Mouse (Mus musculus) thymus, postnatal 0 days (tissue): ENCODE data around the gene Kctd3. TPM values are rescaled to one million over a fixed set of nuclear protein-coding genes. Genes with fewer than 3 reads are reported as not detected.
"Not testable (repeated sequence)": the region's sequence is repeated elsewhere in the genome, so short reads cannot be mapped to it uniquely, and the experiment has no call there.

Experiments
- DNase-seq: peaks from one replicate; pipeline ENCODE4 v3.0.0-alpha.2; 2015; ENCODE audit warnings: low spot score
- polyA plus RNA-seq: library from polyadenylated mRNA; unstranded; fragments of >200 nt; fragmentation: Nextera tagmentation; extraction: Ambion mirVana; gene quantifications from 2 replicates; pipeline ENCODE4 v1.2.1, GENCODE M21; 2015

The Kctd3 gene
- 11.2 and 13.6 TPM in 2 replicates for polyA plus RNA-seq

DNA sequence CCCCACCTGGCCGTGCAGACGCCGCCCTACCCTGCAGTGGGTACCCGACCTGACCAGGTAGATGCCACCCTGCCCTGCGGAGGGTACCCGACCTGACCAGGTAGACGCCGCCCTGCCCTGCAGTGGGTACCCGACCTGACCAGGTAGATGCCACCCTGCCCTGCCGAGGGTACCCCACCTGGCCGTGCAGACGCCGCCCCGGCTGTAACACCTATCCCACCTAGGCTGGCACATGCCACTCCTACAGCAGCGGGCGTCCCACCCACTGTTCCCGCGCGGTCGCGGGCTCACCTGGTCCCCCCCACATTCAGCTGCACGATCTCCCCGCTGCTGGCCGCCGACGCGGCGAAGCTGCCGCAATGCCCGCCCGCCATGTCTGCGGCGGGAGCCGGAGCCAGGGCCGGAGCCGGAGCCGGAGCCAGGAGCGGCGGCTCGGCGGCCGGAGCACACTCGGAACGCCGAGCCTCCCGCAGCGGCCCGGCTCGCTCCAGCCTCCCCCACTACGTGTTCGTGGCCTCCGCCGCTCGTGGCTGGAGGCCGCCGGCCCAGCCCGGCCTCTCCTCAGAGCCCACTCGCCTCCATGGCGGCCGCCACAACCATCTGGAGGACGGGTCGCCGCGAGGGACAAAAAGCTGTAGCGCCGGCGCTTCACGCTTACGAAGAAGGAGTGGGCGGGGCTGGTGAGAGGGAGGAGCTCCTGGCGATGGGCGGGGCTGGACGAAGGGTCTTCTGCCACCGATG lies at the start of gene Kctd3:
Gene Kctd3 (minus strand): TSS at position 603 of the 741 bp plus-strand sequence.
- peak; percentile 90 for DNase-seq

DNA sequence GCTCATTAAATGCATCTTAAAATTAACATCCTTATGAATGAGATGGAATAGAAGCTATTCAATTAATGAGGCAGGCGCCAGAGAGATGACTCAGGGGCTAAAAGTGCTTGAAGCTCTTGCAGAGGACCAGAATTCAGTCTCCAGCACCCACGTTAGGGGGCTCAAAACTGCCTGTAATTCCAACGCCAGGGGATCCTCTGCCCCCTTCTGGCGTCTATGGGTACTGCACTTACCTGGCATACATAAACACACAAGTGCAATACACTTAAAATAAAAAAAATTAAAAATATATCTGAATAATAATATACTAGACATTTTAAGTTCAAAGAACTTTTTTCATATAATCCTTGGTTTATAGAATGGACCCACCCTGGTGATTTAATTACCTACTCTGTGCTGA lies 49.8 kb upstream of the Kctd3 start:
- DNase-seq = no peak

DNA sequence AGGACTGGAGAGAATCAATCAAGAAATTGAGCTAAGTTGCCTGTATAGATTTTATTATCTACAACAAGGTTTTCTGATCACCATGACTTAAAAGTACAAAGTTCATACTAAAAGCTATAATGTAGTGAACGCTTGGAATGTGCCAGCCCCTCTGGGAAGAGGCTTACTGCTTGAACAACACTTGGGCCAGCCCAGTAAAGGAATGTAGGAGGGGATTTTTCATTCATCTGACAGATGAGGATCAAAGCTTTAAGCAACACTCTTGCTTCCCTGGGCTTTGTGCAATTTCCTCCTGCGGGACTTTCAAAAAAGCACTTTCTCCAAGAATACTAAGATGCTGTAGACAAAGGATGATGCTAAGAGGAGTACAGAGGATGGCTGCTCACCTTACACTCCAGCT lies 48.3 kb upstream of the Kctd3 start:
- DNase-seq = no peak

DNA sequence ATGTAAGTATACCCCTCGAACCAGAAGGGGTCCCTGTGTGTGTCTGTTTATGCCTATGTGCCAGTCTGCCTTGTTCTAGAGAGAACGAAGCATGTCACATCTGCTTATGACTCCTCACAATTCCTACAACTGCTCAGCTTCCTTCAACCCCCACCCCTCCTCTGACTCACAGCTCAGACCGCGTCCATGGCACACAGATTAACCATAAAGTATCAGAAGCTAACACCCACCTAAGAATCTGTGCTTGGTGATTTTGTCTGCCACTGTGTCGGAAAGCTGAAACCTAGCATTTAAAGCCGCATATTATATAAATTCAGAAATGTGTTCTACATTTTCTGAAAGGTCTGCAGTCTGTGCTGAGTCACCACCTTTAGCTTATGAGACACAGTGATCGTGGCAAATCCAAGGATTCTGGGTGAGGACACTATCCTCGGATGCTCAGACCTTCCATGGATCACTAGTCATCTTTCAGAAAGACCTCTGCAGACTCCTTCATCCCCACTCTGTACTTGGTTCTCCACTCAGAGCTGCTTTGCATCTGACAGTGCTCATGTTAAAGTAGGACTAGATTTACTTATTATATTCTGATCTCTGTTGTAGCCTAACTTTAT lies 47.4 kb upstream of the Kctd3 start:
- DNase-seq = no peak

DNA sequence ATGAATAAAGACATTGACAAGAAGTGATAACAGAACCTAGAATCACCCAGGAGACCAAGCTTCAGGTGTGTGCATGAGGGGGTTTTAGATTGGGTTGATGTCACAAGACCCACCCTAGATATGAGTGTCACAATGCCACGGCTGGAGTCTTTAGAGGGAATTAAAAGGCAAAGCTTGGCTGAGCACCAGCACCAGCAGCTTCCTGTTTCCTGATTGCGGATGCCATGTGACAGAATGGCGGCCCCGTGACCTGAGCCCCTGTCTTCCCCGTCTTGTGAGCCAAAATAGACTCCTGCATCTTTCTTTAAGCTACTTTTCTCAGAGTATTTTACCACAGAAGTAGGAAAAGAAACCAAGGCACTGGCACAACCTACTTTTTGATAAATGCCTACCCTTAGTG lies 46.5 kb upstream of the Kctd3 start:
- DNase-seq = no peak

DNA sequence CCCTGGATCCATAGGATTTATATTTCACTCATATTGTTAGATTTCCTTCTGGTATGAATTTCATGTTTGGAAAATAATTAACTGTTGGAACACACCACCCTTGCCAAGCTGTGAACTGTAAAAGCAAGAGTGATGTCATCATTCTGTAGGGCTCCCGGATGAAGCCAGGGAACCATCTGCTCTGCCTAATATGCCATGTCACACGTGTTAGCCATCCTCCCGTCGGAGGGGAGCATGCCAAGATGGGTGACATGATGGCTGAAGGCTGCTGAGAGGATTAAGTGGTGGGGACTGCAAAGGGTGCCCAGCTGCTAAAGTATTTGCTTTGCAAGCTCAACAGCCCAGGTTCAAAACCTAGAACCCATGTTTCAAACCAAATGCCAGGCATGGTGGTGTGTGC lies 44.5 kb upstream of the Kctd3 start:
- no peak for DNase-seq

DNA sequence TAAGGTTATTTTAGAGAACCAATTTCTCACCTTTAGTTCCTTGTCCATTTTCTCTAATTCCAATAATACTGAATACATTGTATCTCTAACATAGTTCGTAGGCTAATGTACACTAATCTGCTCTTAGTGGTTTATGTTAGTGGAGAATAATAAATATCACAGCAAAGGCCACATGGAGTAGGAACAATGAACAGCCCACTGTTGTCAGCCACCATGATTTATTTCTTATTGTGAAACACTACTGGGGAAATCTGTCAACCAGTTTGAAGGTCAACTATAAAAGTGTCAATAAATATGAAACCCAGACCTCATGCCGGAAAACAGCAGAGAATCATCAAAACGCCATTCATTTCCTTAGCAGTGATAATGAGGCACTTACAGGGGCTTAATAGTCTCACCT lies 42.5 kb upstream of the Kctd3 start:
- no peak for DNase-seq

DNA sequence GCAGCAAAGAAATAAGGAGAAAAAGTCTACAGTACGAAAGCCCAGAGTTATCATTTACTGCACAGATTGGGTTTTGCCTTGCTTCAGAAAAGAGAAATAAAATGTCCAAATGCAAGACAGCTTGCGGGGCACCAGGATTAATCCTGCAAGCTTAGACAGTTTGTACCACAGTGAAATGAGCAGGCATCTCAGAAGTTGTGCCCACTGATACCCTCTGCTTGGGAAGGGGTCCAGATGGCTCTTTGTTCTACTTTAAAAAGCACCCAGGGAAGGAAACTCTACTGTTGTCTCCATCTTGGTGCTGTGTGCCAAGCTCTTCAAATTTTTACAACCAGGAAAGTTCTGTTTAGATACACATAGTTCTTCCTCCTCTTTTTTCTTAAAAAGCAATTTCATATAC lies 40.7 kb upstream of the Kctd3 start:
- no peak for DNase-seq

DNA sequence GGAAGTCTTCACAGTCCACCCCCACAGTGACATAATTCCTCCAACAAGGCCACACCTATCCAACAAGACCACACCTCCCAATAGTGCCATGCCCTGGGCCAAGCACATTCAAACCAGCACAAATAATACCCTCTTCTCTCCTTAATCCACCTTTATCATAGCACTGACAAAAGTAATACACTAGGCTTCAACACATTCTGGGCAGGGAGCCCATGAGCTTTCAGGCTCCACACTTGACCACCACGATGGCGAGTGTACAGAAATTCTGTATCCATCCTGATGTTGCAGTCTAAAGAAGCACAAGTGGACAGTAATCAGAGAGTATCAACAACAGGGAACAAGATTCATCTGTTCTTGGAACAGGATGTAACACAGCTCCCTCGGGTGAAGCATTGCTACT lies 40.3 kb upstream of the Kctd3 start:
- no peak for DNase-seq

DNA sequence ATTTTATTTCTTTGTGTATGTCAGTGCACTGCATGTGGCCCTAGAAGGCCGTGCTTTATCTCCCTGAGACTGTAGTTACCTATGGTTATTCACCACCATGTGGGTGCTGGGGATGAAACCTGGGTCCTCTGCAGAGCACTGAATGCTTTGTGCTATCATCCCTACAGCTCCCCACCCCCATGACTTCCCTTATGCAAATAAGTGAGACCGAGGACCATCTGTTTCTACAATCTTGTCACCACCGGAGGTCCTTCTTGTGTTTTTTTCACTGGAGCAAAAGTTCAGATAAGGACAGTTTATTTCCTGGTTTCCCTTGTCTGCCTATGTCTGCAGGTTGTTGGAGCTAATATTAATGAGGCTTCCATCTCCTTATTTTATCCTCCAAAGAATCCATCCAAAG lies 39.2 kb upstream of the Kctd3 start:
- DNase-seq = no peak

DNA sequence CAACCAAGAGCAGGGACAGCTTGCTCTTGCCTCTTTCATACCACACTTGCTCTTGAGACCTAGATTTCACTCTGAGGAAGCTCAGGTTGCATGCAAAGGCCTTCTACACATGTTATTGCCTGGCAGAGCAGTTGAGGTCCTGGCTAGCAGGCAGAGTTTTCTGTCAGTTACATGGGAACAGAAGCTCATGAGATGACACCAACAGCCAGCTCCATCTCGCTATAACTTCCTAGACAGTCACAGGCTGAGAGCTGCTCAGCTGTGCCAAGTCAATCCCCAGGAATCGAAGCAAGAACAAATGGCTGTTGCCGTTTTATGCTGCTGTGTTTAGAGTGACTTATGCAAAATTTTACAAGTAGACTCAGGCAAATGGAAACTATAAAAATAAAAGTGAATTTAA lies 38.7 kb upstream of the Kctd3 start:
- no peak for DNase-seq

DNA sequence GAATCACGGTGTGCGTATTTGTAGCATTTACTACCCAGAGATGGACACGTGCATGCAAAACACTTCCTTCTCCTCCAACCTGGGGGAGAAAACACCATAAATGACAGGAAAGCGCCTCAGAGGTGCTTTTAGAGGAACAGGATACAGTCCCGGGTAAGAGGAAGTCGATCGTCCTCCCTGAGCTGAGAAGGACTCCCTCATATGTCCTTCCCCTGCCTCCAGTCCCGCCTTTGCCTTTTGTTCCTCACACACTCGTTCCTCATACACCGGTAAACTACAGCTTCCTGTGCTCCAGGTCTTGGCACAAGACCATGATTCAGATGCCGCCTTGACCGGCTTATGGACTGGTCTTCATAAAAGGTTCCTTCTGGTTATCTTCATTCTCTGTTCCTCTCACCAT lies 33.6 kb upstream of the Kctd3 start:
- DNase-seq = no peak

DNA sequence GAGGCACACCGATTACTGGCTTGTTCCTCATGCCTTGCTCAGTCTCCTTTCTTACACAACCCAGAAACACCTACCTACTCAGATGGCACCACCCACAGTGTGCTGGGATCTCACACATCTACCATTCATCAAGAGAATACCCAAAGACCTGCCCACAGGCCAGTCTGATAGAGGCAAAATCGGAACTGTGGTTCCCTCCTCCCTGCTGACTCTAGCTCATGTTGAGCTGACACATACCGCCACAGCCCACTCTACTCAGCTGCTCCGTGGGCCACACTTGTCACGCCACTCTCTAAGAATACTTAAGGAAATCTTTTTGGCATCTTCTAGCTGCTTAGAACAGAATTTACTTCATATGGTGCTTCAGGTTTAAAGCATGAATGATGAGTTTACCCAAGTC lies 31.7 kb upstream of the Kctd3 start:
- no peak for DNase-seq

DNA sequence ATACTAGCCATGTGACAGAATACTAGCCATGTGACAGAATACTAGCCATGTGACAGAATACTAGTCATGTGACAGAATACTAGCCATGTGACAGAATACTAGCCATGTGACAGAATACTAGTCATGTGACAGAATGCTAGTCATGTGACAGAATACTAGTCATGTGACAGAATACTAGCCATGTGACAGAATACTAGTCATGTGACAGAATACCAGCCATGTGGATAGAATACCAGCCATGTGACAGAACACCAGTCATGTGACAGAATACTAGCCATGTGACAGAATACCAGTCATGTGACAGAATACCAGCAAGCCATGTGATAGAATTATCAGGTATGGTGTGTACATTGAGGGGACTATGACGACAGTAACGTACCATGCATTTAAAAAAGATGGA lies 25.2 kb upstream of the Kctd3 start:
- not testable (repeated sequence) for DNase-seq

DNA sequence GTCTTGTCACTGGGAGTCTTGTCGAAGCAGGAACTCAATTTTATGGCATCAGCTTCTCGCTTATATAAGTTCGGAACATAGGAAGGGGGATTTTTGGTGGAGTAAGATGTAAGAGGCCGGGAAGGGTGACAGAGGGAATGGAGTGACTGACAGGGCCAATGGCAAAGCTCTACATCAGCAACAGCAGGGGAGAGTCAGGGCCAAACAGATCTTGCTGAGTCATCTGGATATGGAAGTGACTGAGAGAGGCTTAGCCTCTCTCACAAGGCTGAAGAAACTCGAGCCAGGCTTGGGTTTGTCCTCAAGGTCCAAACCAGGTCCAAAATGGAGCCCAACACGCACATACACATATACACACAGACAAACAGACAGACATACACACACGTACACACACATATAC lies 23.3 kb upstream of the Kctd3 start:
- no peak for DNase-seq

DNA sequence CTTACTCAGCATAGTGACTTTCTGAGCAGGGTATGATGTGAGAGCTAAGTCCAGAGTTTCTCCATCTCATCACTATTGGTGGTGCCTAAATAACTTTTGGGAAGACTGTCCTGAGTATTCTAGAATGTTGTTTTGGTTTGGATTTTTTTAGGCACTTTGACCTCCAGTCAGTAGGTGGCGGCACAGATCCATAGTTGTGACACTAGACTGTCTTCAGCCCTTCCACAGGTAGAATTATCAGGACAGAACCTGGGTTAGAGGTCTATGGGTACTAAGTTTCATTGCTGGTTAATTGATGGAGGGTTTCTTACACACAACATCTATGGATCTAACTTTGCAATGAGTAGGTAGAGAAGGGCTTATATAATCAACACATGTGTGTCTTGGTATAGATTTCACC lies 20.6 kb upstream of the Kctd3 start:
- DNase-seq = peak; percentile 19

DNA sequence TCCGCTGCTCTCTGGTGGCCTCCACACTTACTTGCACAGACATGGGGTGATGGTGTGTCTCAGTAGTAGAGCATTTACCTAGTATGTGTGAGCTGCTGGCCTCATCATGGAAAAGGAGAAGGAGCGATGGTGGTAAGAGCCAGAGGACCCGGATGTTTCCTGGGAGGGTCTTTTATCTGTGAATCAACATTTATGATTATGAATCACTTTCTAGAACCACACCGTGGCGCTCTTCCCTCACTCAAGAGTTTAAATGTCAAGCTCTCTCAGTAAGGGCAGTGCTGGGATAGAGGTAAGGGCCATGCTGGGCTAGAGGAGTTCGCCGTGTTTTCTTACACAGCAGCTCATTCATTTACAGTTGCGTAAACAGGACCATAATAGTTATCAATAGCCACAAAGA lies 19.2 kb upstream of the Kctd3 start:
- no peak for DNase-seq

DNA sequence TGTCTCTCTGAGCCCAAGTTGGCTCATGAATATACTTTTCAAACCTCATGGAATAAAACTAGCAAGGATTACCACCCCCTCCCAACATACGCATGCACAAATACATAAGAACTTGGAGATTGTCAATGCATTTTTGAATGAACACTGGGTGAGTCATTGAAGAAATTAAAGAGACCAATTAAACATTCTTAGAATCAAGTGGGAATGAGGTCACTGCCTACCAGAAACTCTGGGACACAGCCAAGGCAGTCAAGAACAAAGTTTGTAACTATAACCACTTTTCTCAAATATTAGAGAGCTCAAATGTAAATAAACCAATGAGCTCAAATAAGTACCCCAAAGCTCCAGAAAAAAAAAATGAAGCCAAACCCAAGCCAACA lies 16.1 kb upstream of the Kctd3 start:
- no peak for DNase-seq

DNA sequence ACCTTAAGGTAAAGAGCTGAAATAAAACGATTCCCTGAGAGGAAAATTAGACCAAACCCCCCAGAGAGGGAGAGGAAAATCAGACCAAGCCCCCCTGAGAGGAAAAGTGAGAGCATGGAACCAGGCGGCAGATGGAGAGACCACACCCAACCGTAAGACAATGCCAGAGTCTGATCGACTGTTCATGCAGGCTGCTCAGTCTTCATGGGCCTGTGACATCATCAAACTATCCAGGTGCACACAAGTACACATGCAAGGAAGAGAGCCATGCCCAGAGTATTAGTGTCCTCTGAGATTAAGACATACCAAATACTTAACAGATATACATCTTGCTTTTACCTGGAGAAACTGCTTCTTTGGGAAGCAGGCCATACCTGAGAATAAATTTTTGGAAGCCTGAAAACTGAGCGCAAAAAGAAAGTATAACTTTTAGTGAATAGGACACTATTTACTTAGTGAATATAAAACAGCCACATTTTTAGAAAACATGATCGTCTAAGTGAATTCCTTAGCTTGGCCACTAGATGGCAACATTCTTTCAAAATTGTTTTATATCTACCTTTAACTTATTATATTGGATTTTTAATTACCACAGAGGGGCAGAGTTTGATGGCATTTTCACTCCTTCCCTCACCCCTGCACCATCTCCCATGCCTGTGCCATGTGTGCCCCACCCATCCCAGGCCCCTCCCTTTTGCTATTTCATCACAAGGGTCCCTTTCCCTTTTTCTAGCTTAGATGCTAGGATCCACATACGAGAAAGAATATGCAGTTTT lies 15.5 kb upstream of the Kctd3 start:
- DNase-seq = peak; percentile 30

DNA sequence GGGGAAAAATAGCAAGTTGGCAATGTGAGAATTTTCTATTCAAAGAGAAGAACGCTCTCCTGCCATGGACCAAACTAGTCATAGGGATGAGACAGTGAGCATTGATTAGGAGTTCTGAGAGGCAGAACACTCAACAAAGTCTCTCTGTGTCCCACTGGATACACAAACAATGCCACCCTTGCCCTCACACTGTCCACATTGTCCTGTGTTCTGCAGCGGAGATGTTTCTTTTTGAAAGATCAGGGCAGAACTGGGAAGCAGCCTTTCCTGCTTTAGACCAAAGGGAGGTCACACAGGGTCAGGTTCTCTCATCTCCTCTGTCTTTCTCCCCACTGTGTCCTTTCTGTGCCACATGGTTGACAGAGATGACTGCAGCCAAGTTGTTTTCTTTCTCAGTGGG lies 7.7 kb upstream of the Kctd3 start:
- DNase-seq = no peak

DNA sequence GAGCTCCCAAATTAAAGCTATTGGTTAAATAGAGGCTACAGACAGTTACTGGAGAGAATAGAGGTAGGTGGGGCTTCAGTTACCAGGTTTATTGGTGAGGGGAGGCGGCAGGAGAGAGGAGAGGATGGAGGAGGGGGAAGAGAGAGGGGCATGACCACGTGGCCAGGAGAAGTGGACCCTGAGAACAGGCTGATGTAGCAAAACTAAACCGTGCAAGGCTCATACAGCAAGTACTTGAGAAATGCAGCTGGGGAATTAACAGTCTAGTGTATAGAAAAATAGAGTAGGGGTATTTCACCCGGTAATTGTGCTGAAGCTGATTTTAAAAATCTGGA lies 5.9 kb upstream of the Kctd3 start:
- no peak for DNase-seq

DNA sequence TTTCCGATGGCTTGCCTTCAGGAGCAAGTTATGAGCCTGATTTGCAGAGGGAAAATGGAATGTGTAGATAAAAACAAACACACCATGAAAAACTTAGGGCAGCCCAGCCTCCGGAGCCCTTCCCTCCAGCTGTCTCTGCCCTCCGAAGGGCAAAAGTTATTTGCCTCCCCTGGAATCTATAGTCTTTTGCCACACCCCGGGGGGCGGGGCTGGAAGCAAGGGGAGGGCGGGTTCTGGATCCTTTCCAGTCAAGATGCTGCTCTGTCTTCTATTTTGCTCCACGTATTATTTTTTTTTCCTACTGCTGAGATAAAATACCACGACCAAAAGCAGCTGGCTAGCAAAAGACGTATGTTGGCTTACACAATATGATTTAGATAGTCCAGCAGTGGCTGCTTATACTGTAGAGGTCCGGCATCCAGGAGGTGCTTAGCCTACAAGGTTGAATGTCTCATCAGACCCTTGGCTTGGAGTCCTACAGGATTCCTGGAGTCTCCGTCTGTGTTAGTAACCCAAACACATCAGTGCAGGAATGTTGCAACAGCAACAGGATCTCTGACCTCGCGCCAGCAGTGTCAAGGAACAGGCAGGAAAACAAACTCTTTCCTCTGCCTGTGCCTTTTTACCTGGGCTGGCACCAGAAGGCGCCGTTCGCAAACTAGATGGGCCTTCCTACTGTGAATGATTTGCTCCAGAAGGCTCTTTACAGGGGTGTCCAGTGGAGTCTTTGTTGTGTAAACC lies 5.4 kb upstream of the Kctd3 start:
- no peak for DNase-seq
